Mouse (Mus musculus) MEL (cell line): ENCODE results near the gene Zfp277.

Experiments used
- CTCF ChIP-seq, 3 experiments: IDR thresholded peaks in 2 of 3; conservative IDR thresholded peaks in 1 of 3; 2 replicates each; pipeline ENCODE4 v1.5.1; 2011 to 2012; ENCODE audit warnings: low read length in 3 of 3, low read depth in 2 of 3, mild to moderate bottlenecking in 2 of 3, improper control_type of control experiment in 1 of 3, inconsistent platforms in 1 of 3, mixed read lengths in 1 of 3, moderate library complexity in 1 of 3; ENCODE audit not compliant: control insufficient read depth in 1 of 3, insufficient read depth in 1 of 3, poor library complexity in 1 of 3, severe bottlenecking in 1 of 3
- EP300 ChIP-seq, 2 experiments: IDR thresholded peaks; 2 replicates each; pipeline ENCODE4 v1.6.1; 2011; ENCODE audit warnings: improper control_type of control experiment in 2 of 2, low read length in 2 of 2, low read depth in 1 of 2, mild to moderate bottlenecking in 1 of 2
- ETS1 ChIP-seq: IDR thresholded peaks from 2 replicates; pipeline ENCODE4 v1.6.1; 2012; ENCODE audit warnings: low read depth, mild to moderate bottlenecking, inconsistent platforms, low read length, improper control_type of control experiment, moderate library complexity
- MAX ChIP-seq: IDR thresholded peaks from 2 replicates; pipeline ENCODE4 v1.6.1; 2011; ENCODE audit warnings: low read length, improper control_type of control experiment
- POLR2A ChIP-seq, 2 experiments: IDR thresholded peaks; 2 replicates each; pipeline ENCODE4 v1.6.1; 2011 to 2012; ENCODE audit warnings: low read length in 2 of 2, mild to moderate bottlenecking in 2 of 2, control low read depth in 1 of 2, improper control_type of control experiment in 1 of 2, low read depth in 1 of 2, moderate library complexity in 1 of 2; ENCODE audit not compliant: control insufficient read depth in 1 of 2, insufficient read depth in 1 of 2, poor library complexity in 1 of 2
- RAD21 ChIP-seq: IDR thresholded peaks from 2 replicates; pipeline ENCODE4 v1.6.1; 2011; ENCODE audit warnings: mild to moderate bottlenecking, low read depth, low read length, improper control_type of control experiment
- ZKSCAN1 ChIP-seq: IDR thresholded peaks from 2 replicates; pipeline ENCODE4 v1.6.1; 2012; ENCODE audit warnings: low read depth, mild to moderate bottlenecking, inconsistent platforms, low read length, improper control_type of control experiment, moderate library complexity

GRCm38 (mm10) chr12:40335303-40335702 is 110.4 kb downstream of the Zfp277 start:
- TF ChIP-seq ZKSCAN1: no peak
- TF ChIP-seq MAX: no peak
- no peak for TF ChIP-seq EP300 (IDR thresholded peaks at IDR 0.05; ENCODE audit: low read depth in 1 of 2, low read length in 2 of 2)
- no peak for TF ChIP-seq RAD21
- TF ChIP-seq ETS1: no peak
- TF ChIP-seq POLR2A (IDR thresholded peaks at IDR 0.05; ENCODE audit: control insufficient read depth in 1 of 2, insufficient read depth in 1 of 2, low read depth in 1 of 2, low read length in 2 of 2, poor library complexity in 1 of 2): no peak
- TF ChIP-seq CTCF (IDR thresholded peaks at IDR 0.05 in 2 of 3, conservative IDR thresholded peaks at IDR 0.05 in 1 of 3; ENCODE audit: control insufficient read depth in 1 of 3, insufficient read depth in 1 of 3, low read depth in 2 of 3, low read length in 3 of 3, poor library complexity in 1 of 3, severe bottlenecking in 1 of 3): no peak
